Mouse (Mus musculus): Measurements from ENCODE around the gene Plcb3. TPM values are rescaled to one million over a fixed set of nuclear protein-coding genes. Genes with fewer than 3 reads are reported as not detected.

Plcb3 gene
- polyA plus RNA-seq, 1 experiment from 2014 or later = 198 TPM

- 94% methylated on average over 5 of the region's 5 CpGs for WGBS
- H3K27me3 ChIP-seq (replicated peaks; ENCODE audit: control insufficient read depth, insufficient read depth, low read length) = no peaks in the 10 kb centered on the region
- H3K9me3 ChIP-seq (ENCODE audit: control insufficient read depth, low read length) = no peaks in the 10 kb centered on the region
- ATAC-seq = no peak
- no peak overlapping the region for H3K27ac ChIP-seq (ENCODE audit: low read length)
- H3K4me2 ChIP-seq (ENCODE audit: low read depth, low read length) = no peak overlapping the region
- peaks cover 30% of the 10 kb centered on the region for H3K4me1 ChIP-seq (ENCODE audit: control insufficient read depth, insufficient read depth, low read length)
- peaks cover 2% of the 10 kb centered on the region; the same call in 1 of the 2 replicates for H3K36me3 ChIP-seq (ENCODE audit: control insufficient read depth, insufficient read depth, low read length)
- H3K4me3 ChIP-seq (ENCODE audit: low read length) = no peak overlapping the region
- no peak overlapping the region for H3K9ac ChIP-seq (ENCODE audit: low read depth, low read length)
These were observed 7.4 kb upstream of the Plcb3 start for GRCm38 (mm10) chr19:6983621-6984020.

GRCm38 (mm10) chr19:6981465-6981864 lies 5.2 kb upstream of the Plcb3 start:
- 87% methylated on average over 4 of the region's 4 CpGs for WGBS

GRCm38 (mm10) chr19:6980381-6981093 lies 4.3 kb upstream of the Plcb3 start, which contains the start of gene Fkbp2:
Fkbp2 (minus strand) TSS chr19:6980501.
- H3K27ac ChIP-seq (ENCODE audit: low read length) = peak within 1 kb of the TSS; percentile 95
- peak within 1 kb of the TSS; percentile 83 for H3K4me2 ChIP-seq (ENCODE audit: low read depth, low read length)
- peak within 1 kb of the TSS; percentile 95 for H3K9ac ChIP-seq (ENCODE audit: low read depth, low read length)
- no peaks in the 10 kb centered on the region for H3K27me3 ChIP-seq (replicated peaks; ENCODE audit: control insufficient read depth, insufficient read depth, low read length)
- H3K36me3 ChIP-seq (ENCODE audit: control insufficient read depth, insufficient read depth, low read length) = peaks cover 7% of the 10 kb centered on the region; the same call in 1 of the 2 replicates
- peaks cover 39% of the 10 kb centered on the region for H3K4me1 ChIP-seq (ENCODE audit: control insufficient read depth, insufficient read depth, low read length)
- under 1% methylated on average over 38 of the region's 38 CpGs for WGBS
- peak; percentile 84 for ATAC-seq
- H3K9me3 ChIP-seq (ENCODE audit: control insufficient read depth, low read length) = no peaks in the 10 kb centered on the region
- peak within 1 kb of the TSS; percentile 78 for H3K4me3 ChIP-seq (ENCODE audit: low read length)

More at GRCm38 (mm10) chr19:6981465-6981864, 5.2 kb upstream of the Plcb3 start:
- Histone ChIP-seq H3K36me3 (ENCODE audit: control insufficient read depth, insufficient read depth, low read length) (peaks cover 7% of the 10 kb centered on the region; the same call in 1 of the 2 replicates), H3K4me3 (ENCODE audit: low read length) (no peak overlapping the region; the same call in 1 of the 2 replicates), H3K27me3 (replicated peaks; ENCODE audit: control insufficient read depth, insufficient read depth, low read length) (no peaks in the 10 kb centered on the region), H3K4me2 (ENCODE audit: low read depth, low read length) (peak overlapping the region; percentile 70; the same call in 1 of the 2 replicates), H3K27ac (ENCODE audit: low read length) (no peak overlapping the region), H3K9me3 (ENCODE audit: control insufficient read depth, low read length) (no peaks in the 10 kb centered on the region), H3K4me1 (ENCODE audit: control insufficient read depth, insufficient read depth, low read length) (peaks cover 41% of the 10 kb centered on the region), H3K9ac (ENCODE audit: low read depth, low read length) (peak overlapping the region; percentile 11; the same call in 1 of the 2 replicates)
- no peak for ATAC-seq

- no peaks in the 10 kb centered on the region for H3K9me3 ChIP-seq (ENCODE audit: control insufficient read depth, low read length)
- peaks cover 7% of the 10 kb centered on the region; the same call in 1 of the 2 replicates for H3K36me3 ChIP-seq (ENCODE audit: control insufficient read depth, insufficient read depth, low read length)
- peak overlapping the region; percentile 95 for H3K27ac ChIP-seq (ENCODE audit: low read length)
- peaks cover 35% of the 10 kb centered on the region for H3K4me1 ChIP-seq (ENCODE audit: control insufficient read depth, insufficient read depth, low read length)
- H3K4me2 ChIP-seq (ENCODE audit: low read depth, low read length) = peak overlapping the region; percentile 83
- H3K4me3 ChIP-seq (ENCODE audit: low read length) = peak overlapping the region; percentile 78
- peak overlapping the region; percentile 95 for H3K9ac ChIP-seq (ENCODE audit: low read depth, low read length)
- peak; percentile 92 for ATAC-seq
- H3K27me3 ChIP-seq (replicated peaks; ENCODE audit: control insufficient read depth, insufficient read depth, low read length) = no peaks in the 10 kb centered on the region
- under 1% methylated on average over 59 of the region's 59 CpGs for WGBS
These were observed 3.5 kb upstream of the Plcb3 start for GRCm38 (mm10) chr19:6979486-6980380.

- WGBS = 7% methylated on average over 11 of the region's 11 CpGs
- Histone ChIP-seq H3K4me3 (ENCODE audit: low read length) (peak overlapping the region; percentile 78), H3K4me2 (ENCODE audit: low read depth, low read length) (peak overlapping the region; percentile 83), H3K27ac (ENCODE audit: low read length) (peak overlapping the region; percentile 83), H3K4me1 (ENCODE audit: control insufficient read depth, insufficient read depth, low read length) (peaks cover 35% of the 10 kb centered on the region), H3K9me3 (ENCODE audit: control insufficient read depth, low read length) (no peaks in the 10 kb centered on the region), H3K36me3 (ENCODE audit: control insufficient read depth, insufficient read depth, low read length) (peaks cover 7% of the 10 kb centered on the region; the same call in 1 of the 2 replicates), H3K27me3 (replicated peaks; ENCODE audit: control insufficient read depth, insufficient read depth, low read length) (no peaks in the 10 kb centered on the region), H3K9ac (ENCODE audit: low read depth, low read length) (peak overlapping the region; percentile 79)
- no peak for ATAC-seq
These were observed 2.8 kb upstream of the Plcb3 start for GRCm38 (mm10) chr19:6979001-6979479.

- Histone ChIP-seq H3K27ac (ENCODE audit: low read length) (peak overlapping the region; percentile 83), H3K4me3 (ENCODE audit: low read length) (peak overlapping the region; percentile 78), H3K4me1 (ENCODE audit: control insufficient read depth, insufficient read depth, low read length) (peaks cover 35% of the 10 kb centered on the region), H3K27me3 (replicated peaks; ENCODE audit: control insufficient read depth, insufficient read depth, low read length) (no peaks in the 10 kb centered on the region), H3K9ac (ENCODE audit: low read depth, low read length) (peak overlapping the region; percentile 79), H3K9me3 (ENCODE audit: control insufficient read depth, low read length) (no peaks in the 10 kb centered on the region), H3K36me3 (ENCODE audit: control insufficient read depth, insufficient read depth, low read length) (peaks cover 7% of the 10 kb centered on the region; the same call in 1 of the 2 replicates), H3K4me2 (ENCODE audit: low read depth, low read length) (peak overlapping the region; percentile 83)
- ATAC-seq = no peak
- WGBS = 33% methylated on average over 3 of the region's 3 CpGs
These were observed 2.3 kb upstream of the Plcb3 start for GRCm38 (mm10) chr19:6978639-6978974.

- no peaks in the 10 kb centered on the region for H3K27me3 ChIP-seq (replicated peaks; ENCODE audit: control insufficient read depth, insufficient read depth, low read length)
- H3K9ac ChIP-seq (ENCODE audit: low read depth, low read length) = peak overlapping the region; percentile 79
- peaks cover 7% of the 10 kb centered on the region; the same call in 1 of the 2 replicates for H3K36me3 ChIP-seq (ENCODE audit: control insufficient read depth, insufficient read depth, low read length)
- peak overlapping the region; percentile 83 for H3K27ac ChIP-seq (ENCODE audit: low read length)
- peak overlapping the region; percentile 83 for H3K4me2 ChIP-seq (ENCODE audit: low read depth, low read length)
- H3K4me1 ChIP-seq (ENCODE audit: control insufficient read depth, insufficient read depth, low read length) = peaks cover 35% of the 10 kb centered on the region
- WGBS = 78% methylated on average over 13 of the region's 13 CpGs
- H3K9me3 ChIP-seq (ENCODE audit: control insufficient read depth, low read length) = no peaks in the 10 kb centered on the region
- no peak for ATAC-seq
- peak overlapping the region; percentile 78 for H3K4me3 ChIP-seq (ENCODE audit: low read length)
These were observed 1.7 kb upstream of the Plcb3 start for GRCm38 (mm10) chr19:6977759-6978638.

GRCm38 (mm10) chr19:6974211-6975205 lies 1.8 kb downstream of the Plcb3 start, which contains the start of gene Ppp1r14b:
Ppp1r14b (plus strand) TSS chr19:6974968.
- Histone ChIP-seq H3K27me3 (replicated peaks; ENCODE audit: control insufficient read depth, insufficient read depth, low read length) (no peaks in the 10 kb centered on the region), H3K9ac (ENCODE audit: low read depth, low read length) (peak within 1 kb of the TSS; percentile 78), H3K4me2 (ENCODE audit: low read depth, low read length) (peak within 1 kb of the TSS; percentile 72), H3K4me3 (ENCODE audit: low read length) (peak within 1 kb of the TSS; percentile 69), H3K9me3 (ENCODE audit: control insufficient read depth, low read length) (no peaks in the 10 kb centered on the region), H3K27ac (ENCODE audit: low read length) (peak within 1 kb of the TSS; percentile 77), H3K36me3 (ENCODE audit: control insufficient read depth, insufficient read depth, low read length) (peaks cover 5% of the 10 kb centered on the region; the same call in 1 of the 2 replicates), H3K4me1 (ENCODE audit: control insufficient read depth, insufficient read depth, low read length) (peaks cover 55% of the 10 kb centered on the region)
- peak; percentile 61 for ATAC-seq
- WGBS = under 1% methylated on average over 74 of the region's 84 CpGs

Measured in intestine, embryonic 16.5 days (tissue).